Mouse (Mus musculus) thymus, postnatal 0 days (tissue): Measurements from ENCODE around the gene Hist1h3d. TPM values are rescaled to one million over a fixed set of nuclear protein-coding genes. Genes with fewer than 3 reads are reported as not detected.
"Not testable (repeated sequence)": the region's sequence is repeated elsewhere in the genome, so short reads cannot be mapped to it uniquely, and the experiment has no call there.

ENCODE experiments used
- DNase-seq: peaks from one replicate; pipeline ENCODE4 v3.0.0-alpha.2; 2015; ENCODE audit warnings: low spot score
- polyA plus RNA-seq: library from polyadenylated mRNA; unstranded; fragments of >200 nt; fragmentation: Nextera tagmentation; extraction: Ambion mirVana; gene quantifications from 2 replicates; pipeline ENCODE4 v1.2.1, GENCODE M21; 2015

The Hist1h3d gene
- 9.4 and 13.3 TPM in 2 replicates for polyA plus RNA-seq

DNA sequence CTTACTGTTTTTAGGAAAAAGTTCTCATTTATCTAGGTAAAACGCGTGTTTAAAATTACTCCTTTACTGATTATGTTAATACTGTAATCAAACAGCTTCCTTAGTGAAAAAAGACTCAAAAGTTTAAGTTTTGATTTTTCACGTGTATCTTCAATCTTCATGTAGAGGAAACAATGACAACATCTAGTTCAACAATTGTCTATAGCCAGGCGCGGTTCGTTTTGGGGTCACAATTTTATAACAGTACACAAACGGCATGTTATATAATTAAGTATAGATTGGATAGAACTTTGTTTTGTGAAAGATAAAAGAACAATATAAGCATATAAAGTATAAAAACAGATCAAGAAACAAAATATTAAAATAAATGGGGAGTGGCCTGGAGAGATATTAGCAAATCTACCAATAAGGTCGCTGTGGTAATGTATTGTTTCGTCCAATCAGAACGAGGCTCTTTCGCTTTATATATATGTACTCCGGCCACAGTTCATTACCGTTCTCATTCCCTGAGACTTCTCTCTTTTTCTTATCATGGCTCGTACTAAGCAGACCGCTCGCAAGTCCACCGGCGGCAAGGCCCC lies at the start of gene Hist1h3d:
TSS of gene Hist1h3d (plus strand) at position 493 of the 581 bp plus-strand sequence.
- DNase-seq, result peak; percentile 80

DNA sequence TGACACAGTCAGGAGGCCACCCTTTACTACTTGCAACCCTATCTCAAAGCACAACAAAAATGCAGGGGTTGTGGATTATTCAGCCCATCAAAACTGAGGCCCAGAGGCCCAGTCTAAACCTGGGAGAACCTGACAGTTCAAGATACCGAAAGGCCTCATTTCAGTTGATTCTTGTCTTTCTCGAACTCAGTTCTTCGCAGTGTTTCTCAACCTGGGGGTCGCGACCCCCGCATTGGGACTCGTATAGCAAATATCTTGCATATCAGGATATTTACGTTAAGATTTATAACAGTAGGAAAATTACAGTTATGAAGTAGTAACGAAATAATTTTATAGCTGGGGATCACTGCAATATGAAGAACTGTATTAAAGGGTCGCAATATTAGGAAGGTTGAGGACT lies 49.7 kb upstream of the Hist1h3d start:
- DNase-seq, result no peak

DNA sequence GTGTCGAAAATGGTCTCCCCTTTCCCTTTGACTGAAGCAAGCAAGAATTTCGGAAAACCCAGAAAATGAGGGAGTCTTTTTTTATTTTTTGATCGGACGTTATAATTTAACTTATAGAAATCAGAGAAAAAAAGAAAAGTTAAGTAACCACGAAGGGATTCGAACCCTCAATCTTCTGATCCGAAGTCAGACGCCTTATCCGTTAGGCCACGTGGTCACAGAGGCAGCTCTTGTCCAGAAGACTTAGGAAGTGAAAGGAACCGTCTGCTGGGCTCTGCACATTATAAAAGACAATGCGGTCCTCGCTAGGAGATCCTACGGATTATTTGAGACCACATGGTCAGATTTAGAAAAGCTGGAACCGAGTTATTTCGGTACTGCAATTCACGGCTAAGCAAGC lies 49.3 kb upstream of the Hist1h3d start:
- DNase-seq, result peak; percentile 95

DNA sequence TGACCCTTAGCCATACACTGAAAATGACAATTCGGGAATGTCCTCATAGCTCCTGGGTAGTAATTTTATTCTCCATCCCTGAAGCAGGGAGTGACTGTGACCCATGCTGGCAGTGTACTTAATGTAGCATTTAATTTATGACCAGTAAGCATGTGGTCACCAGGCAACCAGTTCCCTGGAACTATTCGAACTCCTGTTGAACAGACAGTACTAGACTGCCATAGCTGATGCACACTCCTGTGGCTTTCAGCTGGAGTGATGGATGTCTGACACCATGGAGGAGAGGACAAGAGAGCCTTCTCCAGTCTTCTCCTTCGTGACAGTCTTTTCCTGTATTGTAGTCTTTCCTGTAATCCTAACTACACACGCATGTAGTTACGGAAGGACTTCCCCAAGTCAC lies 46.6 kb upstream of the Hist1h3d start:
- no peak for DNase-seq

DNA sequence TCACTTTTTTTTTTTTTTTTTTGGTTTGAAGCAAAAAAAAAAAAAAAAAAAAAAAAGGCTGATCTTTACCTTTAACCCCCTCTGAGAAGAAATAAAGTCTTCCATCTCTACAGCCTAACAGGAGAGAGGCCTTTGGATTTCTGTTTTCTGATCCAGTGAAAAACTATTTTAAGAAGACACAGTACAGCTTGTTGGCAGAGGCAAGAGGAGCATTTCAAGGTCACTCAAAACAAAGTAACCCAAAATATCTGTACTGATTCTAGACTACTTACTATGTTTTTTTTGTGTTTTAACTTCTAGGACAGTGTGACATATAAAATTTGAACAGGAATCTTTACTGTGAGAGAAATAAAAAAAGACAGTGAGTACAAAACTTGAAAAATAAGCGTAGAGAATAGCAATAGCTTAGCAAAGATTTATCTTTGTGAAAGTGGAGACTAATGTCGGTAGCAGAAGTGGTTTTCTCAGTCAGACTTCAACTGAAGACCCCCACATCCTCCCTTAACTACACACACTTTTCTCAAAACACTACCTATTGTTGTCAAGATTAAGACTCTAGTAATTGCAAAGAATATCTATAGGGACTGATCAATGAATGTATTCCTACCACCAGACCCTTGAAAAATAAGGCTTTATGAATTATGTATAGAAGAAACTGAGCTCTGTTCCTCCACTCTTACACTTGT lies 45.9 kb upstream of the Hist1h3d start:
- DNase-seq, result no peak

DNA sequence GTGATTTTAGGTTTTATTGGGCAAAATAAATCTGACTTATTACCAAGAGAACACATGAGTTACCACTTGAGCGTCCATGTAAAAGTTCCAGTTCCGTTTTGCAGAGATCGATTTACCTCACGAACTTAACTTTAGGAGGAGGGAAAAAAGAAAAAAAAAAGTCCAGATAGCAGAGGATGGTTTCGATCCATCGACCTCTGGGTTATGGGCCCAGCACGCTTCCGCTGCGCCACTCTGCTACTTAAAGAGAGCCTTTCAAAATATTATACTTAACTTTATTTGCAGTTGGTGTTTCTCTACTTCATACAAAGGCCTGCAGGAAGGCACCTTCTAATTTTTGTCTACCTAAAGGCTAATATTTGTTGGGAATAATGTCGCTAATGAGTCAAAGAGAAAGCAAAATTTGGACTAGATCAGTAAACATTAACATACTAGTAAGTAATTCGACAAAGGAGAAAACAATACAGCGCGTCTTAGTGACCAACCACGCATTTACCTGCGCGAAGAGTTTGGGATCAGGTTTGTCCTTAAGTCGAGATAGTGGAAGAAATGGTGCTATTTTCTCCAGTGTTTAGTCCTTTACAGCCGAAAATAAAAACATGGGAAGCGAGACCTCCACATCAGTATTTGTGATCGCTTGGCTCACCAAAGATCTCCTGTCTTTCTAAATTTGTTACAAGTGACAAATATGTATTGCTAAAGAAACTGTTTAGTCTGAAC lies 45.2 kb upstream of the Hist1h3d start:
- peak; percentile 83 for DNase-seq

DNA sequence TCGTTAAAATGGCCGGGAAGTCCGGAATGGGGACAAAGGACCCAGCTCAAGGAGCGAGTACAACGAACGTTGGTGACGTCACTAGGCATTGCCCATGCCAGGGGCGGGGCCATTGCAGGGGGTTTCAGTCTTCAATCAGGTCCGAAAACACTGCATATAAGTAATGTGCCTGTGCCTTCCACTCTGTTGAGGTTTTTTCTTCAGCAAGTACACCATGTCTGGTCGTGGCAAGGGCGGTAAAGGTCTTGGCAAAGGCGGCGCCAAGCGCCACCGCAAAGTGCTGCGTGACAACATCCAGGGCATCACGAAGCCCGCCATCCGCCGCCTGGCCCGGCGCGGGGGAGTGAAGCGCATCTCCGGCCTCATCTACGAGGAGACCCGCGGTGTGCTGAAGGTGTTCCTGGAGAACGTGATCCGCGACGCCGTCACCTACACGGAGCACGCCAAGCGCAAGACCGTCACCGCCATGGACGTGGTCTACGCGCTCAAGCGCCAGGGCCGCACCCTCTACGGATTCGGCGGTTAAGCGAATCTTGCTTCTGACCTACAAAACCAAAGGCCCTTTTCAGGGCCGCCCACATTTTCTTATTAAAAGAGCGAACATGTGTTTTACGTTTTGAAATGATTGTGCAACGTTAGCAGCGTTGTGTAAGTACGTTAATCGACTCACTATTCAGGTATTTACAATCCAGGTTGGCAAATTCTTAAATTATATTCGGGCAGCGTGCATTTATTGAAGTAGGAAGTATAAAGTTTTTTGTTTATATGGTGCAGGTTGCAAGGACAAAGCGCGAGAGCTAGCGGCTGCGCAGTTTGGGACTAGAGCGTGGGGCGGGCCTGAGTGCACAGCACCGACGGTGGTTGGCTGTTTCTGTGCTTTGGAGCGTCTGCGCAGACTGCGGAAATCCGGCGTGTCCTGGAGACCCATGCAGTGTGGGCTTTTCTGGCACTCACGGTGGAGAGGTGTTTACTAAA lies 44.4 kb upstream of the Hist1h3d start, which contains the start of gene Hist1h4h:
TSS of gene Hist1h4h (plus strand) at position 150 of the 975 bp plus-strand sequence.
- peak; percentile 99 for DNase-seq

DNA sequence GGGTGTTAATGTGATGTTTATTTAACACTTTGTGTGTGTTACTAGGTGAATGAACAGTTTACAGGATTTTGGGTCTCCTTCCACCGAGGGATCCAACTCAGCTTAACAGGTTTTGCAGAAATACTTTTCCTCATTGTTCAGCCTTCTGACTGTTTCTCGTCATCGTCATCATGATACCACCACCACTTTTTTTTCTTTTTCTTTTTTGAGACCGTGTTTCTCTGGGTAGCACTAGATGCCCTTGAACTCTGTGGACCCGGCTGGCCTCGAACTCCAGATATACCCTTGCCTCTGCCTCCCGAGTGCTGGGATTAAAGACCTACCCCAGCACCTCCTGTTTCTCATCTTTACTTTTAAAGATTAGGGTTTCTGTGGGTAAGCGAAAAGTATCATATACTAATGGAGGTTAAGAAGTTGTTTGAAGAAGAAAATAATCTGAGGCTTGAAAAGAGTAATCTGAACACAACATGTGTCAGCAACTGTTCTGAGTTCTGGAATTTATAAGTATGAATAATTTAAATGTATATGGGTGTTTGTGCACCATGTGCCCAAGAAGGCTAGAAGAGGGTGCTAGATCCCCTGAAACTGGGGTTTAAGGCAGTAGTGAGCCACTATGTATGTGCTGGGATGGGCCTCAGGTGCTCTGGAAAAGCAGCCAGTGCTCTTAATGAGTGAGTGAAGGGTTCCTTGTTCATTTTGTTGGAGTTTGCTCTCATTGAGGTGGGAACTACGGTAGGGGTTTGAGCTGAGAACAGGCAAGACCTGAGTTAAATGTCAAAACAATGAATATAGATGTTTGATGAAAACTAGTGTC lies 43.1 kb upstream of the Hist1h3d start:
- peak; percentile 39 for DNase-seq

DNA sequence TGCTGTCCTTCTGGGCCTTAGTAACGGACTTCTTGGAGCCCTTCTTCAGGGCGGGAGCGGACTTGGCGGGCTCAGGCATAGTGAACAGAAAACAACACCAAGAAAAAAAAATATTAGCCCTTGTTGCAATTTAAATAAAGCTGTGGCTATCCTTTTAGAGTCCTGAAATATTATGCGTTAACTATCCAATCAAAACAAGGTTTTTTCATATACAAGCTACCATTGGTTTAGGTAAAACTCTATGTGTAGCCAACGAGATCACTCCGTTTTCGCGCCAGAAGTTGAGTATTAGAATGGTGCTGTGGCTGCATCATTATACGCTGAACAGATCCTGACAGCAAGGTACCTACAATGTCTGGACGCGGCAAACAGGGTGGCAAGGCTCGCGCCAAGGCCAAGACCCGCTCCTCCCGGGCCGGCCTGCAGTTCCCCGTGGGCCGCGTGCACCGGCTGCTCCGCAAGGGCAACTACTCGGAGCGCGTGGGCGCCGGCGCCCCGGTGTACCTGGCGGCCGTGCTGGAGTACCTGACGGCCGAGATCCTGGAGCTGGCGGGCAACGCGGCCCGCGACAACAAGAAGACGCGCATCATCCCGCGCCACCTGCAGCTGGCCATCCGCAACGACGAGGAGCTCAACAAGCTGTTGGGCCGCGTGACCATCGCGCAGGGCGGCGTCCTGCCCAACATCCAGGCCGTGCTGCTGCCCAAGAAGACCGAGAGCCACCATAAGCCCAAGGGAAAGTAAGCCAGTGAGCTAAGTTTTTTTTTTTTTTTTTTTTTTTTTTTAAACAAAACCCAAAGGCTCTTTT lies 41.8 kb upstream of the Hist1h3d start, which contains the start of gene Hist1h2af:
TSS of gene Hist1h2af (plus strand) at position 347 of the 808 bp plus-strand sequence.
- peak; percentile 87 for DNase-seq

DNA sequence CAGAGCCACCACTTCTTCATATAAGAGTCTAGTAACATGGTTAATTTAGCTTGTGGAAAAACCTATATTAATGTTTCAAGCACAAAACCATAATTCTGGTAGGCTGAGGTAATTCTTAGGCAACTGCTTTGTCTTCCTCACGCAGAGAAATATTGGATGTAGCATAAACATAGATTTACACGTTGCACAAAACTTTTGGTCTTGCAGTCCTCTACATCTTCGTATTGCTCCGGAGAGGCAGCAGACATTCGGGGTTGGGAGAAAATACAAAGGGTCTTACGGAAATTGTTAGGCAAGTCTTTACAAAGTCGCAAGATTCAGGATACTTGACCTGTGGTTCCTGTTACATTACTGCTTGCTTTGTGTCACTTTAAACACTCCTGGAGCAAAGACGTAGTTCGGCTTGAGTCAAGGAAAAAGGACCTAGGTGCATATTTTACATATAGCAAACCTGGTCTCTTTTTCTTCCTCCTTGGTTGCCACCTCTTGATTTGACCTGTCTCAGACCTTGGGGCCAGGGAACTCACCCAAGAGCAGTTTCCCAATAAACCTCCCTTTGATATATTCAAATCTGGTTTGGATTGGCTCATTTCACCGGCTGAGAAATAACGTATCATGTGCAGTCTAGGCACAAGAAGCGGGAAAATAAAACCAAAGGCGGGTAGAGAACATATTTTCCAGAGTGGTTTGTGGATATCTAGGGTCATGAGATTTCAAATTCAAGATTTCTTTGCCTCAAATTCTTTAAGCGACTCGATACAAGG lies 41.0 kb upstream of the Hist1h3d start:
- peak; percentile 39 for DNase-seq

DNA sequence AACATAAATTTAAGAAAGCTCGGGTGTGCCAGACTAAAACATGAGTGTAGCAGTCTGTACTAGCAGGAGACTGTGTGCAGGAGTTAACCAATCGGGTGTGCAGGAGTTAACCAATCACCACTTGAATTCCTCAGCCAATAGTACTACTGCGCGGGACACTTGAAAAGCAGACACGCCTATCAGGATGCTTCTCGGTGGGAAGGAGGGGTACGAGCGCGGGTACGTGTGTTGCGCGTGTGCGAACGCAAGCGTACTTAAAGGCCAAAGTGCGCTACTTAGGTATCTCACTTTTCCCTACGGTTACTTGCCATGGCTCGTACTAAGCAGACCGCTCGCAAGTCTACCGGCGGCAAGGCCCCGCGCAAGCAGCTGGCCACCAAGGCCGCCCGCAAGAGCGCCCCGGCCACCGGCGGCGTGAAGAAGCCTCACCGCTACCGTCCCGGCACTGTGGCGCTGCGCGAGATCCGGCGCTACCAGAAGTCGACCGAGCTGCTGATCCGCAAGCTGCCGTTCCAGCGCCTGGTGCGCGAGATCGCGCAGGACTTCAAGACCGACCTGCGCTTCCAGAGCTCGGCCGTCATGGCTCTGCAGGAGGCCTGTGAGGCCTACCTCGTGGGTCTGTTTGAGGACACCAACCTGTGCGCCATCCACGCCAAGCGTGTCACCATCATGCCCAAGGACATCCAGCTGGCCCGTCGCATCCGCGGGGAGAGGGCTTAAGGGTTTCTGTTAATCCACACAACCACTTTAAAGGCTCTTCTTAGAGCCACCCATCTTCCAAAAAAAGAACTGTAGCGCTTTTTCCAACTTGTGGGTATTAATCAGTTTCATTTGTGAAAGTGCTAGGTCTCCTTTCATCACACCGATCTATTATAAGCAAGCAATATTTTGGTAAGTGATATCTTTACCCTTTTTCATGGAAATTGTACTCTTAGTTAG lies 40.2 kb upstream of the Hist1h3d start, which contains the start of gene Hist1h3g:
TSS of gene Hist1h3g (plus strand) at position 286 of the 939 bp plus-strand sequence.
- DNase-seq, result peak; percentile 96

DNA sequence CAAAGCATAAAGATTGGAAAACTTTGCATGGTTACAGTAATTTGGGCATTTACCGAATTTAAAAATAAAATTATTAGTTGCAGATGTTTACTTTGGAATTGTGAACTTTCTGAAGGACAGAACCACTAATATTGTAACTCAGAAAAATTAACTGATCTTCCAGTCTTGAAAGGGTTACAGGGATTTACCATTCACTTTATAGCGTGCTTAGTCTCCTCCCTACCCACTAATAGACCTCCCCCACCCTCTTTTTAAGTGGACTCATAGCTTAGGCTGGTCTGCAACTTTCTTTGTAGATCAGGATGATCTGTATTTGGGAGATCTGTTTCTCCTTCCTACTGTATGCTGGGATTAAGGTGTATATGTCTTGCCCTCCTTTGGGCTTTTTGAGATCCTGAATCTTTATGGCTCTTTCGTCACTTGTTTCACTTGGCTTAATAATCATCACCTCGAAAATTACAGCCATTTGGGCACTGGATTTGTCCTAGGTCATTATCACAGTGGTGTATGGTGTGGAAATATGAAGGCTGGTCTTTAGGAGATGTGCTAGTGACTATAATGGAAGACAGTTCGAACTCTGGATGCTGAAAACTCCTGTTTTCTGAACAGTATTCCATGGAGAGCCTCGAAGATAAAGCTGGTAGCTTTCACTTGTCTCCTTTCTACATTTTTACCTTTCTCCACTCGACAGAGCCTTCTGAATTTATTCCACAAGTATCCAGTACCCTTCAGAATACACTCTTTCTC lies 39.3 kb upstream of the Hist1h3d start:
- no peak for DNase-seq

DNA sequence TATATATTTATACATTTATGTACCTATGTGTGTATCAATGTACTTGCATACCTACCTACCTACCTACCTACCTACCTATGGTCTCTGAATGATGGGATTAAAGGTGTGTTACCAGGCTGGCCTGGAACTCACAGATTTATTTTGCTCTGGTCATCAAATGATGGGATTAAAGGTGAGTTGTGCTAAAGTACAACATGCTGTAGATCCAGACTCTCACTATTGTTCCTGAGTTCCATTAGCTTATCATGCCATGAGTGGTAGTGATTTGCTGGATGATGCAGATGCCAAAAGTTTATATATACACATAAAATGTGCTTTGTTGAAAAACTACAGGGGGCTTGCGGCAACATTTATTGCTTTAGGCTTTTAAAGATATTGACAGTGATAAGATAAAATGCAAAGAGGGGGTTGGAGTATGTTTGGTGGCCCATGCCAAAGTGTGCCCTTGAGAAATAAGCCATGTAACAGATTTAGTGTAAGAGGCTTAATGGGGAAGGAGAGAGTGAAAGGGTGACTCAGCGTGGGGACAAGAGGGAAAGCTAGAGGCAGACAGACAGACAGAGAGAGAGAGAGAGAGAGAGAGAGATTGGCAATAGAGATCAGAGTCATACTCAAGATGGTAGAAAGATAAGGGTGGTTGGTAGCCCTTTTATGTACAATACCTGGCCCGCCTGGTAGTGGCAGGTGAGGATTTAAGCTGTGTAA lies 38.4 kb upstream of the Hist1h3d start:
- DNase-seq, result no peak

DNA sequence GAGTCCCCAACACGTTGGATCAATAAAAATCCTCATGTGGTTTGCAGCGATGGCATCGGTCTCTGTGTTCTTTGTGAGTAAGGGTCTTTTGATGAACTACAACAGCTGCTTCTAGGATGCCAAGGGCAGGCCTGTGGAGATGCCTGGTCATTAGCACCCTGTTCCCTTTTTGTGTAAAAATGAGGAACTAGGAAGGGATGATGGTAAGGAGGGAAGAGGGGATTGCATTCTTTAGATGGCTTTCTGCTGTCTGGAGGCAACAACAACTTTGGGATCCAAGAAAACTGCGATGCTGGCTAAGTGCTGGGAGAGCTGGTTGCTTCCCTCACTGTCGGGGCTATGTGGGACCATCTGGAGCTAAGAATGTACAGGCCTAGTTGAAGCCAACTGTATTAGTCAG lies 37.3 kb upstream of the Hist1h3d start:
- DNase-seq, result no peak

DNA sequence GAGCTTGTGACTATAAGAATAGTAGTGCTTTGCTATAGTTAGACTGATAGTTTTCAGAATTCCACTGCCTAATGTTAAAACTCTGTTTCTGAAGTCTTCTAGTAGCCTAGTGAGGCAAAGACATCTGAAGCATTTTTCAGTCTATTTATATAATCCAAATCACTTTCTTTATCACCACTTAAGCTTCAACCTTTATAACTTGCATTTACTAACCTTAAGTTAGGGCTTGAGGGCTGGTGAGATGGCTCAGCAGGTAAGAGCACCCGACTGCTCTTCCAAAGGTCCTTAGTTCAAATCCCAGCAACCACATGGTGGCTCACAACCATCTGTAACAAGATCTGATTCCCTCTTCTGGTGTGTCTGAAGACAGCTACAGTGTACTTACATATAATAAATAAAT lies 35.7 kb upstream of the Hist1h3d start:
- DNase-seq, result not testable (repeated sequence)

DNA sequence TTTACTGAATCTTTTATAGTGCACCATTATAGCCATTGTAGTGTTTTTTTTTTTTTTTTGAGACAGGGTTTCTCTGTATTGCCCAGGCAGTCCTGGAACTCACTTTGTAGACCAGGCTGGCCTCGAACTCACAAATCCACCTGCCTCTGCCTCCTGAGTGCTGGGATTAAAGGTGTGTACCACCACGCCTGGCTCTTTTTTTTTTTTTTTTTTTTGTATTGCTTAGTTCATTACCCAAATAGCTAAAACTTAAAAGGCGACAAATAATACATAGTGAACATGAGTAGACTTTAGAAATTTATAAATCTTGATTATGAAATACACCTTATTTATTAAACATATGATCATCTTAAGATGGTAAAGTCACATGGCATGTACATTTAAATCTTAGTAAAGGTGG lies 34.1 kb upstream of the Hist1h3d start:
- DNase-seq, result no peak
